Mouse (Mus musculus) adrenal gland, postnatal 10 days (tissue): ENCODE results near the gene Trim47. TPM values are rescaled to one million over a fixed set of nuclear protein-coding genes. Genes with fewer than 3 reads are reported as not detected.
"Not testable (repeated sequence)": the region's sequence is repeated elsewhere in the genome, so short reads cannot be mapped to it uniquely, and the experiment has no call there.

Experiments used
- DNase-seq: peaks from one replicate; pipeline ENCODE4 v3.0.0; 2021; ENCODE audit warnings: mixed read lengths
- total RNA-seq, 2 experiments: library from RNA; stranded (reverse); gene quantifications; 2 replicates each; pipeline ENCODE4 v1.2.3; 2021

Trim47 gene
- total RNA-seq, 2 experiments from 2014 or later = 23.2 to 24.5 TPM

DNA sequence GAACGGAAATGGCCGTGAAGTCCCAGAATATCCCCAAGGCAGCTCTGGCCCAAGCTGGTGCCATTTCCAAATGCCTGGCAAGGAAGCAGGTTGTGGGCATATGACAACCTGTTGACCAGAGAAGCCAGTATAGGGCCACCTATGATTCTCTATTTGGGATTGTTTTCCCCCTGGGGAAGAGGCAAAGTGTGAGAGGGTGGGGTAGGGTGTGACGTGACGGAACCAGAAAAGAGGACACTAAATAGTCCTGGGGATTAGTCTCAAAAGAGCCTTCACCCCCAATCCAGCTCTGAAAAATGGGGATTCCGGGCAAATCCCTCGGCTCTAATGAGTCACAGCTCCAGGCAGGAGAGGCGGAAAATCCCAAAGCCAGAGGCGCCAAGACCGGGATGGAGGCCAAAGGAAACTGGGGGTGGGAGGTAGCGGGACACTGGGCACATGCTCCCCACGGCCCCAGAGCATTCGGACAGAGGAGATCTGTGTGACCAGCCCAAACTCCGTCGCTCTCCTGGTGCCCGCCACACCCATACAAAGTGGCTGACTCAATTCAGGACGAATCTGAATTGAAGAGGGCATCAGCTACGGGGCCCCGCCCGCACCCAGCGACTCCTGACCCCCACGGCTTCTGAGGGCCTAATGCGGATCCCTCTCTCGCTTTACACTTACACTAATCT lies 18.4 kb downstream of the Trim47 start:
- DNase-seq = peak; percentile 76

DNA sequence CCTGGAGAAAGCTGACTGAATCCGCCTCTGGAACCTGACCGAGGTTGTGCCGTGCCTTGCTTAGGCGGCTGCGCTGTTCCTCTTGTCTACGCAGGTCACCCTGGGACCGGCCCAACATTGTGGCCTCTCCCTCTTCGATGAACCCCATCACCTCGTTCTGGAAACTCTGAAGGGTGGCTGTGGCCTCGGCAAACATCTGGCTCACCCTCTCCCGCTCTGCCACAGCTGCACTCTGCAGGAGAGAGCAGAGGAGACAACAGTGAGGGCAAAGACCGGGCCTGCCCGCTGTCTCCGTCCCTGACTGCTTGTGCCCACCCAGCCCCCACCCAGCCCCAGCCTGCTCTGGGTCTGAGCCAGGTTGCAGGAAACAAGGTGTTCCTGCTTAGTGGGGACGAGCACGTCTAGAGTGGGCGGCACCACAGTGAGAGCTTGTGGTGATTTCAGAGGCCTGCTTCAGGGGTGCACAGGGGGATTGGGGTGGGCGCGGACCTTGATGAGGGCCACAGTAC lies 19.2 kb downstream of the Trim47 start:
- DNase-seq = no peak

GRCm38 (mm10) chr11:116106963-116107776 lies 19.8 kb downstream of the Trim47 start:
- DNase-seq = no peak

- no peak for DNase-seq
These were observed 20.7 kb downstream of the Trim47 start for GRCm38 (mm10) chr11:116106154-116106962.

DNA sequence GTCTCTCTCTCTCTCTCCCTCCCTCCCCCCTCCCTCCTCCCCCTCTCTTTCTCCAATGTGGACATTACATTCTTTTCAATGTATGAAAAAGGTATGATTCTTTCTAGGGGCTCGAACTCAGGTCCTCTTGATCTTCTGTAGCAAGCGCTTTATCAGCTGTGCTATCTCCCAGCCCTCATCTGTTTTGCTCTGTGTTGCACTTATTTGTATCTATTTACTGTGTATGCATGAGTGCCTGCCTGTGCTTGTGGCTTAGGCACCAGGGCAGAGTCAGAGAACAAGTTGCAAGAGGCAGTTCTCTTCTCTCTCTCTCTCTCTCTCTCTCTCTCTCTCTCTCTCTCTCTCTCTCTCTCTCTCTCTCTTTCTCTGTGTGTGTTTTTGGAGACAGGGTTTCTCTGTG lies 21.9 kb downstream of the Trim47 start:
- DNase-seq = no peak

- DNase-seq = peak; percentile 80
These were observed 22.9 kb downstream of the Trim47 start for GRCm38 (mm10) chr11:116104006-116104646.

DNA sequence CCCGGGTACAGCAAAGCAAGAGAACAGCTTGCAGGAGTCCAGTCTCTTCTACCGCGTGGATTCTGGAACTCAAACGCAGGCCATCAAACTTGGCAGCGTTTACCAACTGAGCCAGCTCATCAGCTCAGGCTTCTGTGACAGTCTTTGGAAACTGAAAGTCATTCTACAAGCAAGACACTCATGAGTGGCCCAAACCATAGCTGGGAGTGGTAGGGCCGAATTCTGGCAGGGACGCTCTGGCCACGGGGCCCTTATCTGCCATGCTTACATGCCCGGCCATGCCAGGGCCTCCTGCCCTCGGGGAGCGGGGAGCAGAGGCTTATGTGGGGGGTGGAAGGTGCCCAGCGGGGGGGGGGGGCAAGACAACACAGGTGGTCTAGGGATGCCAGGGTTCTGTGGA lies 23.4 kb downstream of the Trim47 start:
- no peak for DNase-seq

DNA sequence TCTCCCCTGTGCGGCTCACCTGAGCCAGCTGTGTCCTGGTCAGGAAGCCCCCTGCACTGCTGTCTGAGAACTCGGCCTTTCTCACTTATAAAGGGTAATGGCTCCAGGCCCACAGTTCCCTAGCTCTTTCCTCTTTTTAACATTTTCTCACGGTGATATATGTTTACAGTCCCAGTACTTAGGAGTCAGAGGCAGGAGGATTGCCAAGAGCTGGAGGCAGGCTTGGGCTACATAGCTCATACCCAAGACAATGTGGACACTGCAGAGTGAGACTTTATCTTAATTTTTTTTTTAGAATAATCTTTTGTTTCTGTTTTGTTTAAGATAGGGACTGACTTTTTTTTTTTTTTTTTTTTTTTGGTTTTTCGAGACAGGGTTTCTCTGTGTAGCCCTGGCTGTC lies 24.5 kb downstream of the Trim47 start:
- DNase-seq = no peak

DNA sequence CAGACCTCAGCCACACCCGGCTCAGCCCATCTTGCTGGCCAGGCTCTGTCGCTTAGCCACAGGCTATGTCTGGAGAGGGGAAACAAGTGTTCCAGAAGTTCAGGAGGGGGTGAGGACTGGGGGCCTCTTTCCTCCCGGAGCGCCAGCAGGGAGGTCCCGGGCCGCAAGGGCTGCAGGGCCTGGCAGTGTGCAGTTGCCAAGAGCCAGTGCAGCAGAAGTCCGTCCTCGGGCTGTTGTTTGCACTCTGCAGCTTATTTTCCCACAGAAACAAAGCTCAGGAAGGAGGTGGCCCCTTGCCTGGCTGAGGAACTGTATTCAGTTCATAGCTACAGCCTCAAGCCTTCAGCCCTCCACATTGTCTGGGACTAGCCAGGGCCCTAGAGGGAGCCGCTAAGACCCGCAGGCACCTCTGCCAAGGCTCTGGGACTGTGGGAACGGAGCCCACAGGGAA lies 25.1 kb downstream of the Trim47 start:
- DNase-seq = peak; percentile 56

- DNase-seq = no peak
These were observed 26.2 kb downstream of the Trim47 start for GRCm38 (mm10) chr11:116100839-116101238.

GRCm38 (mm10) chr11:116100385-116100784 lies 26.6 kb downstream of the Trim47 start:
- DNase-seq = peak; percentile 52

DNA sequence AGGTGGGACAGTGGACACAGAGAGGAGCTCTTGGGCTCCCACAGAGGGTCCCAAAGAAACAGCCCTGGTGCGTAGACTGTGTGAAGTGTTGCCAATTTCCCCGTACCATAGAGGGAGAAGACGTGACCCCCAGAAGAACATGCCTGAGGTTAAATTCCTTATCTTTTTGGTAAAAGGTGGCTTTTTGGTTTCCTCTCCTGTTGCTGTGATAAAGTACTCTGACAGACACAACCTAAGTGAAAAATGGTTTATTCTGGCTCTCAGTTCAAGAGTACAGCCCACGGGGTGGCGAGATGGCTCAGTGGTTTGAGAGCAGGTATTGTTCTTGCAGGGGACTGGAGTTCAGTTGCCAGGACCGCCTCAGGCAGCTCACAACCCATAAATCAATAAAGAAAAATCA lies 27.5 kb downstream of the Trim47 start:
- no peak for DNase-seq

- no peak for DNase-seq
These were observed 28.1 kb downstream of the Trim47 start for GRCm38 (mm10) chr11:116098711-116099460.

DNA sequence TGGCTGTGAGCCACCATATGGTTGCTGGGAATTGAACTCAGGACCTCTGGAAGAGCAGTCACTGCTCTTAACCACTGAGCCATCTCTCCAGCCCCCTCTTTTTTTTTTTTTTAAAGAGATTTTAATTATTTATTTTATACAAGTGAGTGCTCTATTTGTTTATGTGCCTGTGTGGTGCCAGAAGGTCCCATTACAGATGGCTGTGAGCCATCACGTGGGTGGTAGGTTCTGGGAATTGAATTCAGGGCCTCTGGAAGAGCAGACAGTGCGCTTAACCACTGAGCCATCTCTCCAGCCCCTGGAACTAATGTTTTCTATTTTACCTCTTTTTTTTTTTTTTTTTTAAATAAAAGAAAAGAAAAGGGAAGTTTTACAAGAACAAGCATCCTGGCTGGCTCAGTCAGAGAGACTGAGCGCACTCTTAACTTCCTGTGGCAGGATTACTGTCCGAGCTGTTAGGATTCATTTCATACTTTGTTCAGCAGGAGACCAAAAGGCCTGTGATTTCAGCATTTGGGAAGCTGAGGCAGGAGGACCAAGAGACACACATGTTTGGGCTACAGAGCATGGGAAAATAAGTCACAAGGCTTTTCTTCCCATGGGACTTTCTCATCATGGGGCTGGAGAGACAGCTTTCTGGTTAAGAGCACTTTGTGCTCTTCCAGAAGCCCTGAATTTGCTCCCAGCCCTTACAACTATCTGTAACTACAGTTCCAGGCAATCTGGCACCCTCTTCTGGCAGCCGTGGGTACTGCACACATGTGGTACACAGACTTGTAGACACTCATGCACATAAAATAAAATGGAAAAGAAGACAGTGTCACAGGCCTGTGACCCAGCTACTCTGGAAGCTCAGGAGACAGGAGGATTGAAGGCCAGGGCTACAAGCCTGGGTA lies 30.5 kb downstream of the Trim47 start:
- no peak for DNase-seq

DNA sequence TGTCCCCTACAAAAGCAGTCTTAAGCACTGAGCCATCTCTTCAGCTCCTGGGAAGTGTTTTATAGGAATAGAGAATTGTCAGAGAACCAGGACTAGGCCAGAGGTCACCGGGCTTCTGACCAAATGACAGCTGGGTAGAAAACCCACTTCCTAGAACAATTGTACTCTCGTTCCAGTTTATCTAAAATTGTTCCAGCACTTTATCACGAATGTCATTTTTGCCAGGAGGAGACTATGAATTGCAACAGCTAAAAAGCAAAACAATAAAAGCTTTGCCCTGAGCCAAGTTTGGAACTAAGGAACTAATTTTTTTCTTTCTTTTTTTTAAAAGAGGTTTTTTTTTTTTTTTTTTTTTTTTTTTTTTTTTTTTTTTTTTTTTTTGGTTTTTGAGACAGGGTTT lies 31.4 kb downstream of the Trim47 start:
- DNase-seq = peak; percentile 73

- DNase-seq = no peak
These were observed 33.0 kb downstream of the Trim47 start for GRCm38 (mm10) chr11:116093771-116094565.

DNA sequence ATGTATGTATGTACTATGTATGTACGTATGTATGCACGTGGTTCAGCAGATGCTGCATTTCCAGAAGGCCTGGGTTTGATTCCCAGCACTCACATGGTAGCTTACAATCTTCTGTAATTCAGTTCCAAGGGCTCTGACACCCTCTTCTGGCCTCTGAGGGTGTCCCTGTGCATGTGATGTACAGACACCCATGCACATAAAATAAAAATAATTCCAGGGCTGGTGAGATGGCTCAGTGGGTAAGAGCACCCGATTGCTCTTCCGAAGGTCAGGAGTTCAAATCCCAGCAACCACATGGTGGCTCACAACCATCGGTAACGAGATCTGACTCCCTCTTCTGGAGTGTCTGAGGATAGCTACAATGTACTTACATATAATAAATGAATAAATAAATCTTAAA lies 34.1 kb downstream of the Trim47 start:
- DNase-seq = not testable (repeated sequence)

DNA sequence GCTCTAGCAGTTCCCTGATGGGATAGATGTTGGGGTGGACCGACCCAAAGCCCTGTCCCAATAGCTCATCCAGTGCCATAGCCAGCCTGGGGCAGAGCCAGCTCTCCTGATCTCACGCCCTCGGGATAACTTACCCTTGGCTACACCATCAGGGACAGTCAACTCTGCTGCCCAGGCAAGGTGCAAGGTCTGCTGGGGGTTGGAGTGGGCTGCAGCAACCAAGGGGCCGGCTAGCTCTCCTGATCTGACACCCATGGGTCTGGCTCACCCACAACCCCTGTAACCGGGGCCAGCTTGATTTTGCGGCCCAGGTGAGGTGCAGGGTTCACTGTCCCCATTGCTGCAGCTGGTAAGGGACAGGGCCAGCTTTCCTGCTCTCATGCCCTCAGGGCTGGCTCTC lies 35.4 kb downstream of the Trim47 start:
- DNase-seq = no peak

GRCm38 (mm10) chr11:116089545-116089944 lies 37.5 kb downstream of the Trim47 start:
- DNase-seq = no peak
